Mouse (Mus musculus): Measurements from ENCODE around the gene Zfp949. TPM values are rescaled to one million over a fixed set of nuclear protein-coding genes. Genes with fewer than 3 reads are reported as not detected.
A peak's percentile ranks its signal among the peaks of the same experiment; 100 is the strongest.

The Zfp949 gene
- 4.5 and 4.6 TPM in 2 replicates for polyA plus RNA-seq (2015; fragmentation: Nextera tagmentation; extraction: Ambion mirVana)

- Histone ChIP-seq H3K4me1 (ENCODE audit: insufficient read depth) (peaks cover 28% of the 10 kb centered on the region), H3K9ac (replicated peaks) (peak within 1 kb of the TSS; percentile 85), H3K9me3 (ENCODE audit: low read length) (no peaks in the 10 kb centered on the region), H3K4me3 (ENCODE audit: low read depth, low read length) (peak within 1 kb of the TSS; percentile 87), H3K27me3 (ENCODE audit: insufficient read depth, low read length) (no peaks in the 10 kb centered on the region), H3K4me2 (ENCODE audit: low read depth, low read length) (peak within 1 kb of the TSS; percentile 89), H3K27ac (ENCODE audit: low read depth) (peak within 1 kb of the TSS; percentile 92), H3K36me3 (replicated peaks; ENCODE audit: insufficient read depth, low read length) (0 out of 2 replicates have a peak, but pooled peaks cover 4% of the 10 kb centered on the region)
- TF ChIP-seq CTCF (IDR thresholded peaks at IDR 0.05; ENCODE audit: low read depth) (no peak), EP300 (IDR thresholded peaks at IDR 0.05; ENCODE audit: low read depth) (0 out of 2 replicates have a peak, but pooled peaks have one; percentile 17)
- DNase-seq (peak; percentile 70), ATAC-seq (peak; percentile 97)
- WGBS (ENCODE audit: insufficient replicate concordance): under 1% methylated on average over 30 of the region's 30 CpGs
Measured at GRCm38 (mm10) chr9:88547851-88548613, at the start of gene Zfp949. Gene Zfp949, plus strand, starts transcription at chr9:88548020.

- Histone ChIP-seq H3K4me3 (ENCODE audit: low read depth, low read length) (no peak overlapping the region), H3K9ac (replicated peaks) (no peak overlapping the region), H3K27me3 (ENCODE audit: insufficient read depth, low read length) (no peaks in the 10 kb centered on the region), H3K27ac (ENCODE audit: low read depth) (no peak overlapping the region), H3K4me2 (ENCODE audit: low read depth, low read length) (no peak overlapping the region), H3K4me1 (ENCODE audit: insufficient read depth) (no peaks in the 10 kb centered on the region), H3K36me3 (replicated peaks; ENCODE audit: insufficient read depth, low read length) (no peaks in the 10 kb centered on the region), H3K9me3 (ENCODE audit: low read length) (no peaks in the 10 kb centered on the region)
- ATAC-seq (no peak), DNase-seq (no peak)
- 35% methylated on average over 2 of the region's 2 CpGs for WGBS (ENCODE audit: insufficient replicate concordance)
- no peak for TF ChIP-seq EP300 (IDR thresholded peaks at IDR 0.05; ENCODE audit: low read depth)
- no peak for TF ChIP-seq CTCF (IDR thresholded peaks at IDR 0.05; ENCODE audit: low read depth)
Measured at GRCm38 (mm10) chr9:88500112-88500511, 47.7 kb upstream of the Zfp949 start.

DNA sequence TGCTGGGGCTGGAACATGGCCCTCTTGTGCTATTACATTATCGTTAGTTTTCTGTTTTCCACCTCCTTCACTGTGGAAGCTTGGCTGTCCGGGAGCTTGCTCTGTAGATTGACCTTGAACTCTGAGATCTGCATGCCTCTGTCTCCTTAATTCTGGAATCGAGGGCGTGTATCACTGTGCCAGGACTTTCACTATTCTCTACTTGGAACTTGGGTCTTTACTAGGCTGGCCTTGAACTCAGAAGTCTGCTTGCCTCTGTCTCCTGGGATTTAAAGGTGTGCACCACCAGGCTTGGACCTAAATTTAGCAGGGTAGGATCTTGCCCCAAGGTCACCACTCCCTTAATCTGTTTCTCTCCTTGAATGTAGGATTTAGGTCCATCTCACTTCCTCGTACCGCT, 46.0 kb upstream of the Zfp949 start:
- Histone ChIP-seq H3K9me3 (ENCODE audit: low read length) (no peaks in the 10 kb centered on the region), H3K36me3 (replicated peaks; ENCODE audit: insufficient read depth, low read length) (no peaks in the 10 kb centered on the region), H3K4me3 (ENCODE audit: low read depth, low read length) (no peak overlapping the region), H3K27me3 (ENCODE audit: insufficient read depth, low read length) (no peaks in the 10 kb centered on the region), H3K9ac (replicated peaks) (no peak overlapping the region), H3K27ac (ENCODE audit: low read depth) (no peak overlapping the region), H3K4me2 (ENCODE audit: low read depth, low read length) (no peak overlapping the region), H3K4me1 (ENCODE audit: insufficient read depth) (no peaks in the 10 kb centered on the region)
- no peak for ATAC-seq
- DNase-seq: no peak
- 78% methylated on average over 6 of the region's 6 CpGs for WGBS (ENCODE audit: insufficient replicate concordance)
- no peak for TF ChIP-seq EP300 (IDR thresholded peaks at IDR 0.05; ENCODE audit: low read depth)
- TF ChIP-seq CTCF (IDR thresholded peaks at IDR 0.05; ENCODE audit: low read depth): no peak

DNA sequence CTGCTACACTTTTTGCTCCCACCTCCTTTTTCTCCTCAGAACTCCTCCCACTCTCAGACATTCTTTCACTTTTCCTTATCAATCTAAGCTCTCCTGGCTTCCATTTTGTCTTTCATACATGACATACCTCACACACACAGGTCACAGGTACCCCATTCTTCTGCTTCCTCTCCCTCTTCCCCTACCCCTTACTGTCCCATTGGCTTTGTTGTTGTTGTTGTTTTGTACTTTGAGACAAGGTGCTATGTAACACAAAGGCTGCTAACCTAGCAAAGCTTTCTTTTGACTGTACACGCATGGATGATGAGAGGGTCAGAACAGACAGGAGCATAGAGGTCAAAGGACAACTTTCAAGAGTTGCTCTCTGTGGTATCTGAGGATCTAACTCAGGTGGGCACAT, 32.3 kb upstream of the Zfp949 start:
- peaks cover 5% of the 10 kb centered on the region; the same call in 1 of the 2 replicates for H3K36me3 ChIP-seq (replicated peaks; ENCODE audit: insufficient read depth, low read length)
- no peaks in the 10 kb centered on the region for H3K9me3 ChIP-seq (ENCODE audit: low read length)
- H3K4me1 ChIP-seq (ENCODE audit: insufficient read depth): peaks cover 5% of the 10 kb centered on the region
- H3K9ac ChIP-seq (replicated peaks): no peak overlapping the region
- DNase-seq (no peak), ATAC-seq (no peak)
- H3K4me3 ChIP-seq (ENCODE audit: low read depth, low read length): no peak overlapping the region
- no peak overlapping the region for H3K27ac ChIP-seq (ENCODE audit: low read depth)
- TF ChIP-seq EP300 (IDR thresholded peaks at IDR 0.05; ENCODE audit: low read depth) (no peak), CTCF (IDR thresholded peaks at IDR 0.05; ENCODE audit: low read depth) (no peak)
- H3K27me3 ChIP-seq (ENCODE audit: insufficient read depth, low read length): no peaks in the 10 kb centered on the region
- 84% methylated on average over 1 of the region's 1 CpGs for WGBS (ENCODE audit: insufficient replicate concordance)
- no peak overlapping the region for H3K4me2 ChIP-seq (ENCODE audit: low read depth, low read length)

DNA sequence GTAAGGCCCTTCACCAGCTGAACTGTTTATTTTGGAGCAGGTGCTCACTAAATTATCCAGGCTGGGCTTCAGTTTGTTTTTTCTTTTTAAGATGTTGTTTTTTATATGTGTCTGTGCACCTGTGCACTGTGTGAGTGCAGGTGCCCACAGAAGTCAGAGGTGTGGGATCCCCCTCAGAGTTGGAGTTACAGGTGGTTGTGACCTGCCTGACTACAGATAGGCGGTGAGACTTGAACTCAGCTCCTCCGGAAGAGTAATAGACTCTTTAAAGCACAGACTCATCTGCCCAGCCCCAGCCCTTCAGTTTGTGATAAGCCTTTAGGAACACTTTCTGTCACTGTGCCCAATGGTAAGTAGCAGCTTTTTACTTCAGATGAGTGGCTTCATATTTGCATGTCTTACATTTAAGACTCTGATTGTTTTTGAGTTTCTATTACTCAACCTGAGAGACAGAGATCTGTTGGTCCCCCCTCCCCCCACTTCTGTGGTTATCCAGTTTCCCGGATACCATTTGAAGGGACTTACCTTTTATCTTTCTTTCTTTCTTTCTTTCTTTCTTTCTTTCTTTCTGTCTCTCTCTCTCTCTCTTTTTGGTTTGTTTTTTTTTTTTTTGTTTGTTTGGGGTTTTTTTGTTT, 31.3 kb upstream of the Zfp949 start:
- no peaks in the 10 kb centered on the region for H3K9me3 ChIP-seq (ENCODE audit: low read length)
- DNase-seq (no peak), ATAC-seq (no peak)
- peaks cover 11% of the 10 kb centered on the region for H3K4me1 ChIP-seq (ENCODE audit: insufficient read depth)
- no peak overlapping the region for H3K4me3 ChIP-seq (ENCODE audit: low read depth, low read length)
- no peak overlapping the region for H3K27ac ChIP-seq (ENCODE audit: low read depth)
- no peak overlapping the region for H3K9ac ChIP-seq (replicated peaks)
- TF ChIP-seq EP300 (IDR thresholded peaks at IDR 0.05; ENCODE audit: low read depth): no peak
- TF ChIP-seq CTCF (IDR thresholded peaks at IDR 0.05; ENCODE audit: low read depth): no peak
- H3K4me2 ChIP-seq (ENCODE audit: low read depth, low read length): no peak overlapping the region
- H3K27me3 ChIP-seq (ENCODE audit: insufficient read depth, low read length): no peaks in the 10 kb centered on the region
- 76% methylated on average over 3 of the region's 3 CpGs for WGBS (ENCODE audit: insufficient replicate concordance)
- peaks cover 12% of the 10 kb centered on the region for H3K36me3 ChIP-seq (replicated peaks; ENCODE audit: insufficient read depth, low read length)

GRCm38 (mm10) chr9:88519390-88520121, 28.3 kb upstream of the Zfp949 start:
- no peak overlapping the region for H3K4me2 ChIP-seq (ENCODE audit: low read depth, low read length)
- H3K27ac ChIP-seq (ENCODE audit: low read depth): 0 out of 2 replicates have a peak overlapping the region, but pooled peaks have one; percentile 11
- TF ChIP-seq CTCF (IDR thresholded peaks at IDR 0.05; ENCODE audit: low read depth) (no peak), EP300 (IDR thresholded peaks at IDR 0.05; ENCODE audit: low read depth) (no peak)
- H3K4me1 ChIP-seq (ENCODE audit: insufficient read depth): peaks cover 13% of the 10 kb centered on the region
- no peaks in the 10 kb centered on the region for H3K27me3 ChIP-seq (ENCODE audit: insufficient read depth, low read length)
- H3K9me3 ChIP-seq (ENCODE audit: low read length): no peaks in the 10 kb centered on the region
- no peak overlapping the region for H3K4me3 ChIP-seq (ENCODE audit: low read depth, low read length)
- ATAC-seq: no peak
- no peak overlapping the region for H3K9ac ChIP-seq (replicated peaks)
- no peak for DNase-seq
- H3K36me3 ChIP-seq (replicated peaks; ENCODE audit: insufficient read depth, low read length): peaks cover 12% of the 10 kb centered on the region

Measured in liver, postnatal 0 days (tissue).